Mouse (Mus musculus) erythroblast, embryonic 14.5 days (primary cell): ENCODE data around the gene Cpt1c.

Experiments
- GATA1 ChIP-seq: IDR thresholded peaks from 2 replicates; pipeline ENCODE4 v1.6.1; 2012; ENCODE audit warnings: low read length, inconsistent platforms, mixed read lengths
- TAL1 ChIP-seq: IDR thresholded peaks from 3 replicates; pipeline ENCODE4 v1.6.1; 2012; ENCODE audit warnings: low read length, inconsistent platforms, mixed read lengths

GRCm38 (mm10) chr7:45015957-45016612 lies 41.4 kb upstream of the Cpt1c start, which contains the start of gene Scaf1:
- TF ChIP-seq GATA1: no peak
- TF ChIP-seq TAL1: no peak
